Mouse (Mus musculus) midbrain, embryonic 11.5 days (tissue): ENCODE results near the gene Syf2. TPM values are rescaled to one million over a fixed set of nuclear protein-coding genes. Genes with fewer than 3 reads are reported as not detected.
"Not testable (repeated sequence)": the region's sequence is repeated elsewhere in the genome, so short reads cannot be mapped to it uniquely, and the experiment has no call there.

ENCODE experiments used
- ATAC-seq: fragments of 200-750 bp; cut with Nextera tagmentation; 2 replicates; pipeline ENCODE4 v1.8.0; 2017; ENCODE audit warnings: moderate TSS enrichment, moderate library complexity; ENCODE audit not compliant: low FRiP score
- DNase-seq: peaks from one replicate; pipeline ENCODE4 v3.0.0; 2015; ENCODE audit warnings: low spot score; ENCODE audit errors: missing footprints
- H3K27ac ChIP-seq: fragments of 300-500 bp; sonication (generic); 2 replicates; pipeline ENCODE4 v1.5.1; 2014; ENCODE audit warnings: low read depth, low read length
- H3K27me3 ChIP-seq: fragments of 300-500 bp; sonication (generic); 2 replicates; pipeline ENCODE4 v1.6.1; 2014; ENCODE audit warnings: mild to moderate bottlenecking, low read length, moderate library complexity, mixed read lengths; ENCODE audit not compliant: control insufficient read depth, insufficient read depth
- H3K36me3 ChIP-seq: fragments of 300-500 bp; sonication (generic); 2 replicates; pipeline ENCODE4 v1.6.1; 2014; ENCODE audit warnings: mild to moderate bottlenecking, low read length, moderate library complexity, mixed read lengths; ENCODE audit not compliant: control insufficient read depth, insufficient read depth
- H3K4me1 ChIP-seq: fragments of 300-500 bp; sonication (generic); 2 replicates; pipeline ENCODE4 v1.6.1; 2014; ENCODE audit warnings: low read length; ENCODE audit not compliant: control insufficient read depth, insufficient read depth
- H3K4me2 ChIP-seq: fragments of 300-500 bp; sonication (generic); 2 replicates; pipeline ENCODE4 v1.6.1; 2014; ENCODE audit warnings: mild to moderate bottlenecking, moderate library complexity
- H3K4me3 ChIP-seq: fragments of 300-500 bp; sonication (generic); 2 replicates; pipeline ENCODE4 v1.5.1; 2014; ENCODE audit warnings: low read depth, low read length
- H3K9ac ChIP-seq: fragments of 300-500 bp; sonication (generic); 2 replicates; pipeline ENCODE4 v1.6.1; 2014; ENCODE audit warnings: low read length
- H3K9me3 ChIP-seq: fragments of 300-500 bp; sonication (generic); 2 replicates; pipeline ENCODE4 v1.6.1; 2016; ENCODE audit warnings: low read length; ENCODE audit not compliant: control insufficient read depth
- WGBS: fragments of 180-500 bp; shearing (Covaris S2); extraction: QIAGEN DNeasy Blood & Tissue Kit; methylation state at CpG from one replicate; pipeline ENCODE4 v1.1.7; 2014; 5-methylcytosine and 5-hydroxymethylcytosine counted together
- polyA plus RNA-seq: library from polyadenylated mRNA; unstranded; fragments of >200 nt; fragmentation: Nextera tagmentation; extraction: Ambion mirVana; gene quantifications from 2 replicates; pipeline ENCODE4 v1.2.1, GENCODE M21; 2014

The Syf2 gene
- polyA plus RNA-seq: 76.7 and 79.4 TPM in 2 replicates

DNA sequence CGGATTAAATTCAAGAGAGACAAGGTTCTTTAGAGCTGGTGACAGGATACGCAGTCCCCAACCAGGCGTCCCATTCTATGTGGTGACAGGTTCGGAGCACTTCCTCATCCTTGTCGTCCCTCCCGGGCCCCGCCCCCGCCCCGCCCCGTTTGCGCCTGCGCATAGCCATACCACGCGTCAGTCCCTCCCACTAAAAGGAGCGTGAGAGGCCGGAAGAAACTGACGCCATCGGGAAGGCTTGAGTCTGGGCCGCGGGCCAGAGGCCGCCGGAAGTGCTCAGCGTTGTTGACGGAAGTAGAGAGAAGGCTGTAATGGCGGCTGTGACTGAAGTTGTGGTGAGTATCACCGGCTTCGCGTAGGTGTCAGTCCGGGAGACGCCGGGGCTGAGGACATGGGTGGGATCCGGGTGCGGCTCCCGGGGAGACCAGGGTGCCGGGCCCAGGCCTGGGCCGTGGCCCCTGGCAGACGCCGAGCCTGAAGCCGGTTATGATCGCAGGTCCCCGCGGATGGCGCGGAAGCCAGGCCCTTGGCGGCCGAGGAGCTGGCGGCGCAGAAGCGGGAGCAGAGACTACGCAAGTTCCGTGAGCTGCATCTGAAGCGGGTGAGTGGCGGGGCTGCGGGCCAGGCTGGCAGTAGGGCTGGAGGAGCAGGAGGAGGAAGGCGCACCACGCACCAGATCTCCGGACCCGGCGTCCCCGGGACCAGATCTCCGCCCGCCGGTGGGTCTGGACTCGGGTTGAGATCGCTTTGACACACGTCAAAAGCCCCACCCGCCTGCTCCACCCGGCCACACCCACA lies at the start of gene Syf2:
TSS of gene Syf2 (plus strand) at position 215 of the 798 bp plus-strand sequence.
- Histone ChIP-seq H3K27me3 (no peaks in the 10 kb centered on the region), H3K9ac (peak within 1 kb of the TSS; percentile 80), H3K36me3 (peaks cover 16% of the 10 kb centered on the region), H3K4me1 (peaks cover 3% of the 10 kb centered on the region; the same call in 1 of the 2 replicates), H3K4me3 (peak within 1 kb of the TSS; percentile 93), H3K4me2 (peak within 1 kb of the TSS; percentile 84), H3K27ac (0 out of 2 replicates have a peak within 1 kb of the TSS, but pooled peaks have one; percentile 20), H3K9me3 (no peaks in the 10 kb centered on the region)
- under 1% methylated on average over 68 of the region's 68 CpGs for WGBS
- ATAC-seq (peak; percentile 98), DNase-seq (peak; percentile 99)

GRCm38 (mm10) chr4:134883266-134883665 lies 47.4 kb upstream of the Syf2 start:
- ATAC-seq: no peak
- 37% methylated on average over 7 of the region's 7 CpGs for WGBS
- H3K9ac ChIP-seq: no peak overlapping the region
- H3K36me3 ChIP-seq: no peaks in the 10 kb centered on the region
- no peak overlapping the region for H3K4me2 ChIP-seq
- H3K9me3 ChIP-seq: no peaks in the 10 kb centered on the region
- no peak overlapping the region for H3K4me3 ChIP-seq
- no peaks in the 10 kb centered on the region for H3K4me1 ChIP-seq
- no peaks in the 10 kb centered on the region for H3K27me3 ChIP-seq
- DNase-seq: no peak
- H3K27ac ChIP-seq: no peak overlapping the region

GRCm38 (mm10) chr4:134883808-134884207 lies 46.9 kb upstream of the Syf2 start:
- 88% methylated on average over 10 of the region's 10 CpGs for WGBS
- no peaks in the 10 kb centered on the region for H3K4me1 ChIP-seq
- H3K36me3 ChIP-seq: no peaks in the 10 kb centered on the region
- no peak overlapping the region for H3K27ac ChIP-seq
- H3K9ac ChIP-seq: no peak overlapping the region
- no peak for ATAC-seq
- DNase-seq: no peak
- no peaks in the 10 kb centered on the region for H3K27me3 ChIP-seq
- H3K9me3 ChIP-seq: no peaks in the 10 kb centered on the region
- H3K4me2 ChIP-seq: no peak overlapping the region
- no peak overlapping the region for H3K4me3 ChIP-seq

DNA sequence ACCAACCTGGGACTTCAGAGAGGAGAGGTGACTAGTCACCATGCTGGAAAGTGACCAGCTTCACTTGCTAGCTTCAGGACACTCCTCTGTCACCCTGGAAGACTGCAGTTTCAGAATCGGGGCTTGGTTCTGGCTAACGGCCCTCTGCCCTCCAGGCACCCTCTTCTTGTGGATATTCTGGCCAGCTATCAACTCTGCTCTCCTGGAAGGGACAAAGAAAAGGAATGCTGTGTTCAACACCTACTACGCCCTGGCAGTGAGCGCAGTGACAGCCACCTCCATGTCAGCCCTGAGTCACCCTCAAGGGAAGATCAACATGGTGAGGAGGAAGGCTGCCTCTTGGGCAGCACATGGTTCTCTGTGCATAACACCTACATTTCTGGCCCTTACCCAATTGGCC lies 46.3 kb upstream of the Syf2 start:
- no peaks in the 10 kb centered on the region for H3K4me1 ChIP-seq
- no peak overlapping the region for H3K9ac ChIP-seq
- H3K27ac ChIP-seq: no peak overlapping the region
- 92% methylated on average over 4 of the region's 4 CpGs for WGBS
- no peaks in the 10 kb centered on the region for H3K36me3 ChIP-seq
- ATAC-seq: no peak
- H3K4me3 ChIP-seq: no peak overlapping the region
- no peaks in the 10 kb centered on the region for H3K27me3 ChIP-seq
- no peak overlapping the region for H3K4me2 ChIP-seq
- no peak for DNase-seq
- no peaks in the 10 kb centered on the region for H3K9me3 ChIP-seq

DNA sequence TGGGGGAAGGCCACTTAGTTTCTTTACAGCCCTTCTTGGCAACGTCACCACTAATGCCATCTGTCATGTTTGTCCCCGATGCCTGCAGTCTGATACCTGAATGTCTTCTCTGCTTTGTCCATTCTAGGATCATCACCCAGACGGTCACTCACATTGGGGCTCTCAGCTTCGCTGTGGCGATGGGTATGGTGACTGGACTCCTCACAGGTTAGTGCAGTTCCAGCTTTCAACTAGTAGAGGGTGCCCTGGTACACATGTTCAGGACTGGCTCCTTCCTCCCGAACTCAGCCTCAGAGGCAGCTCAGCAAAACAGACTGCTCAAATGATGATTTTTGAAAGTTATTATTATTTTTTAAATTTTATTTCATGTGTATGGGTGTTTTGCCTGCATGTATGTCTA lies 38.6 kb upstream of the Syf2 start:
- ATAC-seq (no peak), DNase-seq (no peak)
- 85% methylated on average over 6 of the region's 6 CpGs for WGBS
- peaks cover 2% of the 10 kb centered on the region; the same call in 1 of the 2 replicates for H3K36me3 ChIP-seq
- H3K4me3 ChIP-seq: no peak overlapping the region
- H3K27ac ChIP-seq: no peak overlapping the region
- no peak overlapping the region for H3K9ac ChIP-seq
- no peak overlapping the region for H3K4me2 ChIP-seq
- no peaks in the 10 kb centered on the region for H3K9me3 ChIP-seq
- no peaks in the 10 kb centered on the region for H3K4me1 ChIP-seq
- no peaks in the 10 kb centered on the region for H3K27me3 ChIP-seq

DNA sequence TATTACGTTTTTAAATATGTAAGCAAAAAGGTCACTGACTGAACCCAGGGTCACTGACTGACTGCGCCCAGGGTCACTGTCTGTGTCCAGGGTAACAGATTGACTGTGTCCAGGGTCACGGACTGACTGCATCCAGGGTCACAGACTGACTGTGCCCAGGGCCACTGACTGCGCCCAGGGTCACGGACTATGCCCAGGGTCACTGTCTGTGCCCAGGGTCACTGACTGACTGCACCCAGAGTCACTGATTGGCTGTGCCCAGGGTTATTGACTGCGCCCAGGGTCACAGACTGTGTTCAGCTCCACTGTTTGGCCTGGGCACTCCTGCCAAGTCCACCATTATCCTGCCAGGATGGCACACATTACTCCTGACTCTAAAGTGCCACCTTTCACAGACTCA lies 33.4 kb upstream of the Syf2 start:
- H3K9me3 ChIP-seq: no peaks in the 10 kb centered on the region
- peaks cover 18% of the 10 kb centered on the region; the same call in 1 of the 2 replicates for H3K36me3 ChIP-seq
- WGBS: 82% methylated on average over 6 of the region's 6 CpGs
- H3K9ac ChIP-seq: no peak overlapping the region
- DNase-seq (no peak), ATAC-seq (no peak)
- no peak overlapping the region for H3K27ac ChIP-seq
- H3K4me1 ChIP-seq: no peaks in the 10 kb centered on the region
- no peaks in the 10 kb centered on the region for H3K27me3 ChIP-seq
- H3K4me3 ChIP-seq: no peak overlapping the region
- H3K4me2 ChIP-seq: no peak overlapping the region

DNA sequence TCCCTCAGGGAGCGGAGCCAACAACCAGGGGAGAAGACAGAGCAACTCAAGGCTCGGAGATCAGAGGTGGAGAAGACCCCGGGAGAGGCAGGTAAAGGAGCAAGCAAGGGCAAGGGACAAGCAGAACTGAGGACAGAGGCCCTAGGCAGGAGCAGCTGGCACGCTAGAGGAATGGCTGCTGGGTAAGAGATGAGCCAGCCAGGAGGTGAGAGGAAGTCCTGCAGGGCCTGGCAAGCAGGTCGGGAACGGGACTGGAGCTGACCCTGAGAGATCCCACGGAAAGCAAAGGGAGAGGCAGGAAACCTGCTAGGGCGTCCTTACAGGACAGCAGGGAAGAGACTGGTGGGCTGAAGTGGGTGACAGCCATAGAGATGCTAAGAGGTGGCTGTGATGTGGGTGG lies 29.6 kb upstream of the Syf2 start:
- H3K27me3 ChIP-seq: no peaks in the 10 kb centered on the region
- ATAC-seq (no peak), DNase-seq (no peak)
- WGBS: 94% methylated on average over 8 of the region's 8 CpGs
- no peak overlapping the region for H3K27ac ChIP-seq
- peaks cover 21% of the 10 kb centered on the region; the same call in 1 of the 2 replicates for H3K36me3 ChIP-seq
- H3K9me3 ChIP-seq: no peaks in the 10 kb centered on the region
- H3K9ac ChIP-seq: no peak overlapping the region
- no peaks in the 10 kb centered on the region for H3K4me1 ChIP-seq
- no peak overlapping the region for H3K4me3 ChIP-seq
- H3K4me2 ChIP-seq: no peak overlapping the region

DNA sequence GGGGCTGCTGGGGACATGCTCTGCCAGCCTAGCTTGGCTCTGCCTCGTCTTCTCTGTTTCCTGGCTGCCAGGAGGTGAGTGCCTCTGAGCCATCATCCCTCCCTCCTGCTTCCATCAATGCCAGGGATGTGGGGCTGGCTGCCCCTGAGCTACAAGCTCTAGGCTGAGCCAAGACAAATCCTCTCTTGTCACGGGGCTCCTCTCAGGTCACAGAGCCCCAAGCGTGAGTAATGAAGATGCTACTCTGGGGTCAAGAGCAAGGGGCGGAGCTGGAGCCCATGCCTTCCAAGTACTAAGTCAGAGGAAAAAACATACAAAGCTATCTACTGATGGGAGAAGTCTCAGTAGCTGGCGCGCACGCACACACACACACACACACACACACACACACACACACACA lies 27.7 kb upstream of the Syf2 start:
- no peak for DNase-seq
- no peaks in the 10 kb centered on the region for H3K9me3 ChIP-seq
- WGBS: 77% methylated on average over 7 of the region's 7 CpGs
- H3K9ac ChIP-seq: no peak overlapping the region
- peaks cover 17% of the 10 kb centered on the region; the same call in 1 of the 2 replicates for H3K36me3 ChIP-seq
- no peaks in the 10 kb centered on the region for H3K4me1 ChIP-seq
- no peak for ATAC-seq
- H3K4me3 ChIP-seq: no peak overlapping the region
- H3K27me3 ChIP-seq: no peaks in the 10 kb centered on the region
- no peak overlapping the region for H3K4me2 ChIP-seq
- no peak overlapping the region for H3K27ac ChIP-seq

DNA sequence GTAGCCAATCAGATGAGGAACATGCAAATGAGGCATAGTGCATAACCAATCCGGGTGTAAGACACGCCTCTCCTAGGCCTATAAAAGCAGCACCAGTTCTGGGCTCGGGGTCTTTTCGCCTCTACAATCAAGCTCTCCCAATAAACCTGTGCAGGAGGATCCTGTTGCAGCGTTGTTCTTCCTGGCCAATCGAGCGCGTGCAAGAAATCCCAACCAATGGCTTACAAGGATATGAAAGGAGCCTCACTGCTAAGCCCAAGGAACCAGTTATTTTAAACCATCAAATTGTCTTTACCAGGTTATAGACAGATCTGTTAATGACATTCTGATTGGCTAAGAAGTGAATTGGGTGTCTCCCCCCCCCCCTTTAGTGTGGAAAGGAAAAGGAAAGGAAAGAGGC lies 19.3 kb upstream of the Syf2 start:
- DNase-seq, H3K4me2 ChIP-seq, H3K9ac ChIP-seq, H3K27me3 ChIP-seq, ATAC-seq, H3K4me3 ChIP-seq, H3K9me3 ChIP-seq, H3K27ac ChIP-seq: not testable (repeated sequence)
- WGBS: over 99% methylated on average over 6 of the region's 8 CpGs
- Histone ChIP-seq H3K36me3 (peaks cover 11% of the 10 kb centered on the region; the same call in 1 of the 2 replicates), H3K4me1 (peaks cover 12% of the 10 kb centered on the region; the same call in 1 of the 2 replicates)
